Mouse (Mus musculus): ENCODE data around the gene Acsm5. TPM values are rescaled to one million over a fixed set of nuclear protein-coding genes. Genes with fewer than 3 reads are reported as not detected.

The Acsm5 gene
- not detected in 2 replicates for polyA plus RNA-seq (2015; fragmentation: Nextera tagmentation; extraction: Ambion mirVana)

DNA sequence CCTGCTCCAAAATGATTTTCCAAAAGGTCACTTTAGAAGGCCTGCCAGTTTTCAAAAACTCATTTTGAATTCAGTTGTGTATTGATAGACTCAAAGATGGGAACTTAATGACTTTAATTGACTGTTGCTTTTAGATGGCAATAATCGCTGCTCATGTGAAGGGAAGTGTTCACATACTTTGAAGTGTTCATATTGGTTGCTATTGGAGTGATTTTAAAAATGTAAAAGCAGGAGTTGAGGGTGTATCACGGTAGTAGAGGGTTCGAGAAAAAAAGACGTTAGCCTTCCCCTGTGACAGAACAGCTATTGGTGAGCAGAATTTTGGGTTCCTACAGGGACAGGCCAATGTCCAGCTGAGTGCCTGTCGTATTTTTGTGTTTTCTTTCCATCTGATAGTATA lies at the start of gene Acsm5:
Gene Acsm5, plus strand, starts transcription at position 301 of the 400 bp plus-strand sequence.

GRCm38 (mm10) chr7:119479256-119479655 lies 40.0 kb upstream of the Acsm5 start, which contains the start of gene Umod:
TSS of gene Umod (minus strand) at chr7:119479282.

DNA sequence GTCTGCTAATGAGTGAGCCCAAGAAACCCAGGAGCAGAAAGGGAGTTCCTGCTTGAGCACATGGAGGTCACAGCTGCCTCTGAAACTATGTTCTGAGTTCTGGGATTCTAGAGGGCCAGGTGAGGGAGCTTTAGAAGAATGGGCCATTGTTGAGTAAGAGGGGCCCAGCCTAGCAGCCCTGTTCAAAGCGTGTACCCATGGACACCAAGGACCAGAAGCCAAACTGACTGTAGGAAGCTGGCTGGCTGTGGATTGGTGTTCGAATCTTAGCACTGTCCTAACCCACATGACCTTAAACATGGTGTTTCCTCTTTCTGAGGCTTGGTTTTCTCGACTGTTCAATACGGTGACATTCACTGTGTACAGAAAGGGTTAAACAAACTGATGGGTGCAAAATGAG lies 4.1 kb downstream of the Acsm5 start, which contains the start of gene Pdilt:
Gene Pdilt, minus strand, starts transcription at position 101 of the 400 bp plus-strand sequence.

DNA sequence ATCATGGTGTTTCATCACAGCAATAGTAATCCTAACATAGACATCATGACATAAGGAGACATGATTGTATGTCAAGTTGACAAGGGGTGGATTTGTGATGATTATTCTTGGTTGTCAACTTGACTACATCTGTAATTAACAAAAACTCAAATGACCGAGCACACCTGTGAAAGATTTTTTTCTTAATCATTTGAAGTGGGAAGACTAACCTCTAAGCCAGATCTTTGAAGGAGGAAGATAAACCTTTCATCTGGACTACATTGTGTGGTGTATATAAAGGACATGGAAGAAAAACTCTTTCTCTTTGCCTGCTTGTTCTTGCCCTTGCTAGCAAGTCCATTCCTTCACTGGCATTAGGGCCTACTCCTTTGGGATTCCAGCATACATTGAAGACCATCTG lies 34.8 kb downstream of the Acsm5 start, which contains the start of gene Acsm2:
Gene Acsm2, plus strand, starts transcription at position 301 of the 400 bp plus-strand sequence.

Other genes with a start within 250 kb of the Acsm5 start
- gene Gp2, start 60.2 kb upstream of the Acsm5 start, polyA plus RNA-seq (2015; fragmentation: Nextera tagmentation; extraction: Ambion mirVana), result not detected in 2 replicates
- not detected in 2 replicates for gene Umod, start 40.2 kb upstream of the Acsm5 start, polyA plus RNA-seq (2015; fragmentation: Nextera tagmentation; extraction: Ambion mirVana)
- not detected in 2 replicates for gene Pdilt, start 4.0 kb downstream of the Acsm5 start, polyA plus RNA-seq (2015; fragmentation: Nextera tagmentation; extraction: Ambion mirVana)
- not detected in 2 replicates for gene Acsm2, start 34.9 kb downstream of the Acsm5 start, polyA plus RNA-seq (2015; fragmentation: Nextera tagmentation; extraction: Ambion mirVana)
- 0.07 TPM in 1 of 2 replicates, not detected in the other for gene Acsm1, start 87.6 kb downstream of the Acsm5 start, polyA plus RNA-seq (2015; fragmentation: Nextera tagmentation; extraction: Ambion mirVana)
- not detected in 2 replicates for gene Acsm4, start 170.6 kb downstream of the Acsm5 start, polyA plus RNA-seq (2015; fragmentation: Nextera tagmentation; extraction: Ambion mirVana)
- gene Thumpd1, start 201.3 kb downstream of the Acsm5 start, polyA plus RNA-seq (2015; fragmentation: Nextera tagmentation; extraction: Ambion mirVana), result 44.6 and 48.5 TPM in 2 replicates
- 7.9 and 10.5 TPM in 2 replicates for gene Acsm3, start 241.5 kb downstream of the Acsm5 start, polyA plus RNA-seq (2015; fragmentation: Nextera tagmentation; extraction: Ambion mirVana)

Data from urinary bladder, postnatal 0 days (tissue).